Mouse (Mus musculus) hindbrain, embryonic 15.5 days (tissue): ENCODE measurements around the gene Serpina3m. TPM values are rescaled to one million over a fixed set of nuclear protein-coding genes. Genes with fewer than 3 reads are reported as not detected.

Experiments
- ATAC-seq: fragments of 200-750 bp; cut with Nextera tagmentation; 2 replicates; pipeline ENCODE4 v1.8.0; 2017; ENCODE audit warnings: low read depth, moderate number of reproducible peaks, moderate TSS enrichment; ENCODE audit not compliant: low FRiP score
- H3K27ac ChIP-seq: fragments of 300-500 bp; sonication (generic); replicated peaks from 2 replicates; pipeline ENCODE4 v1.5.1; 2015; ENCODE audit warnings: mild to moderate bottlenecking, inconsistent platforms
- H3K27me3 ChIP-seq: fragments of 300-500 bp; sonication (generic); 2 replicates; pipeline ENCODE4 v1.6.1; 2015; ENCODE audit warnings: control low read depth, inconsistent platforms
- H3K36me3 ChIP-seq: fragments of 300-500 bp; sonication (generic); 2 replicates; pipeline ENCODE4 v1.6.1; 2015; ENCODE audit warnings: control low read depth, inconsistent platforms
- H3K4me1 ChIP-seq: fragments of 300-500 bp; sonication (generic); replicated peaks from 2 replicates; pipeline ENCODE4 v1.6.1; 2015; ENCODE audit warnings: control low read depth, inconsistent platforms
- H3K4me2 ChIP-seq: fragments of 300-500 bp; sonication (generic); 2 replicates; pipeline ENCODE4 v1.6.1; 2015; ENCODE audit warnings: moderate library complexity, mild to moderate bottlenecking, inconsistent platforms
- H3K4me3 ChIP-seq: fragments of 300-500 bp; sonication (generic); 2 replicates; pipeline ENCODE4 v1.5.1; 2015; ENCODE audit warnings: mild to moderate bottlenecking, inconsistent platforms
- H3K9ac ChIP-seq: fragments of 300-500 bp; sonication (generic); 2 replicates; pipeline ENCODE4 v1.6.1; 2015; ENCODE audit warnings: inconsistent platforms
- H3K9me3 ChIP-seq: fragments of 300-500 bp; sonication (generic); 2 replicates; pipeline ENCODE4 v1.6.1; 2016; ENCODE audit warnings: control low read depth, inconsistent platforms
- WGBS: fragments of 180-500 bp; shearing (Covaris S2); methylation state at CpG from one replicate; pipeline ENCODE4 v1.1.7; 2015; 5-methylcytosine and 5-hydroxymethylcytosine counted together
- polyA plus RNA-seq: library from polyadenylated mRNA; unstranded; fragments of >200 nt; fragmentation: Nextera tagmentation; extraction: Ambion mirVana; gene quantifications from 2 replicates; pipeline ENCODE4 v1.2.1, GENCODE M21; 2015

Serpina3m gene
- polyA plus RNA-seq, 1 experiment from 2014 or later, result not detected

DNA sequence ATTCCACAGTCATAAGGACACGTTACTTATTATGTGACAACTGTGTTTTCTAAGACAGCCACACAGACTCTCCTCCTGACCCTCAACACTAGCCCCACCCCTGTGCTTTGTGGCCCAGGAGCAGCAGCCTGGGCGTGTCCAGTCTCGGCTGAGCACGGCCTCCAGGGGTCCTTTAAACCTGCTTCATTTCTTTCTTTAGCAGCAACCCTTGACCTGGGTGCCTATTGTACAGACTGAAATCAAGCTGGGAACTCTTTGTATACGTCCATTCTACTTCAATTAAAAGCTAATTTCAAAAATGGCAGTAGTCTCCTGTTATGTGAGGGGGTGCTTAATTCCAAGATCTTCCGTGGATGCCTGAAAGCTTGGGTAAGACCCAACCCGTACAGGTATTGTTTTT lies 94.9 kb downstream of the Serpina3m start:
- Histone ChIP-seq H3K27ac (no peak overlapping the region), H3K4me3 (no peak overlapping the region), H3K36me3 (no peaks in the 10 kb centered on the region), H3K9ac (no peak overlapping the region), H3K9me3 (no peaks in the 10 kb centered on the region), H3K4me2 (no peak overlapping the region), H3K4me1 (peaks cover 3% of the 10 kb centered on the region; the same call in 1 of the 2 replicates), H3K27me3 (no peaks in the 10 kb centered on the region)
- 30% methylated on average over 7 of the region's 7 CpGs for WGBS
- no peak for ATAC-seq

DNA sequence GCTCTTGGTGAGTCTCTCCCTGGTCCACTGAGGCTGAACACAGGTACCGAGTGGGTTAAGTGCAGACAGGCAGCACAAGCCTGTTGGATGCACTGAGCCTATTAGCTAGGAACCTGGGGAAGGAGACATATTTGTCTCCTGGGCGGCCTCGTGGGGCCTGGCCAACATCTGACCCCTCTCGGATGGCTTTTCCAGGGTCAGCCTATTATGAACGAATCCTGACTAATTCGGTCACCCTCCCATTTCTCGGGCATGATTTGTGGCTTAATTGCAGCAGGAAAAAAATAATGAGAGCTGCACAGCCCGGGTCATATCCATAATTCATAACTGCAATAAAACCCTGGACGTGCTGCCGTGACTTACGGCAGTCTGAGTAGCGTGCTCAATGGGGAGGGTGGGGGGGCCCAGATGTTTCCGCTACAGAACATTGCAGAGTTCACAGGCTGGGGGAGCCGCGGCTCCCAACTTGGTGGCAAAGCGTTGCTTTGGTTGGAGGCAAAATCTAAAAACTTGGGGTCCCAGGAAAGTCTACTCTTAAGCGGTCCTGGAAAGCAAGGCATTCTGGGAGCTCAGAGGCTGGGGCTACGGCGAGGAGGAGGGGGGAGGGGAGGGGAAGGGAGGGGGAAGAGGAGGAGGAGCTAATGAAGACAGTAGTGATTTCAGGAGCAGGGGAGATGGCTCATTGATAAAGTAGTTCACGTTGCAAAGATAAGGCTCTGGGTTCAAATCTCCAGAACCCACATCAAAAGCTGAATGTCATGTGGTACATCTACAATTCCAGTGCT lies 95.9 kb downstream of the Serpina3m start:
- H3K27me3 ChIP-seq, result no peaks in the 10 kb centered on the region
- H3K9me3 ChIP-seq, result no peaks in the 10 kb centered on the region
- H3K4me3 ChIP-seq, result peak overlapping the region; percentile 9; the same call in 1 of the 2 replicates
- no peaks in the 10 kb centered on the region for H3K36me3 ChIP-seq
- 52% methylated on average over 20 of the region's 20 CpGs for WGBS
- H3K9ac ChIP-seq, result 0 out of 2 replicates have a peak overlapping the region, but pooled peaks have one; percentile 8
- no peak overlapping the region for H3K27ac ChIP-seq
- peak; percentile 55 for ATAC-seq
- peak overlapping the region; percentile 27 for H3K4me2 ChIP-seq
- peaks cover 3% of the 10 kb centered on the region; the same call in 1 of the 2 replicates for H3K4me1 ChIP-seq

DNA sequence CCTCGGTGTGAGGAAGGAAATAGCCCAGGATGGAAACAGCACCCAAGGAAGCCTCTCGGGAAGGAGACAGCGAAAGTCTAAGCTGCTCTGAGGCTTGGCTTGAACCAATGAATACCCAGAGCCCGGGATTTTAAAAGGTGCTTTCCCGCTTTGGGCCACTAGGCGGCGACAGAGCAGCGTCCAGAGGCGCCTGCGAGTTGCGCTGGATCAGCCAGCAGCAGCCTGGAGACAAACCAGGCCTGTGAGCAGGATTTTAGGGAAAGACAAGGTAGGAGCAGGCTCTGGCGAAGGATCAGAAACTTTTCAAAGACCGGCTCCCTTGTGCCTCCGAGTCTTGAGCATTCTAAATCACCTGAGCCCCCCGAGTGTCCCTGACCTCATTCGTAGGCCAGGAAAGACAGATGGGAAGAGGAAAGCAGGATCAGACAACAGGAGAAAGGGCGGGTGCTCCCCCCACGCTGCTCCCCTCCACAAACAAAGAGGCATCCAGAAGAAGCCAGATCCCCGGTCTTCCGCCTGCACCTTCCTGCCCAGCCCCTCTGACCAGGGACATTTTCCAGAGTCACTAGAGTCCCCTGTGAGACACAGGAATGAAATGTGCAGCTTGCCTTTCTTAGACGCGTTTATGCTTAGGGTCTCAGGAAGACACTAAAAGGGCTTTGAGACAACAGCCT lies 101.9 kb downstream of the Serpina3m start:
- Histone ChIP-seq H3K4me2 (no peak overlapping the region), H3K9ac (no peak overlapping the region), H3K27me3 (peaks cover 7% of the 10 kb centered on the region; the same call in 1 of the 2 replicates), H3K27ac (no peak overlapping the region), H3K4me1 (no peaks in the 10 kb centered on the region), H3K36me3 (no peaks in the 10 kb centered on the region), H3K9me3 (no peaks in the 10 kb centered on the region), H3K4me3 (no peak overlapping the region)
- ATAC-seq, result peak; percentile 65
- WGBS, result 12% methylated on average over 22 of the region's 22 CpGs

DNA sequence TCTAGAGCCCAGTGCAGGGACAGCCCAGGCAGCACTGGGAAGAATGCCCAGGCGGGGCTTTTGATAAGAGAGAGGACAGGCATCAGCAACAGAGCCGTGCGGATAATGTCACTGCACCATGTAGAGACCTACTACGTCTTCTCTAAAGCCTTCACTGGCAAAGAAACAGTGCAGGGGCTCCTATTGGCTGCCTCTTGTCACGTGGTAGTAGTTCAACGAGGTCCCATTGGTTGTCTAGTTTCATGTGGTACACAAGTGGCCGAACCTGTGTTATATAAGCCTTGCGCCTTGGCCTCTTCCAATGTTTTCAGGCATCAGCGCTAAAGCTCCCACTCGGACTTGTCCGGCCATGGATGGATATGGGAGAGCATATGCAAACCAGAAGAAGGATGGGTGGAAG lies 105.4 kb downstream of the Serpina3m start:
- Histone ChIP-seq H3K27me3 (peaks cover 7% of the 10 kb centered on the region; the same call in 1 of the 2 replicates), H3K27ac (no peak overlapping the region), H3K4me1 (no peaks in the 10 kb centered on the region), H3K36me3 (no peaks in the 10 kb centered on the region), H3K4me3 (no peak overlapping the region), H3K9ac (no peak overlapping the region), H3K9me3 (no peaks in the 10 kb centered on the region), H3K4me2 (no peak overlapping the region)
- no peak for ATAC-seq
- 90% methylated on average over 11 of the region's 11 CpGs for WGBS

Other genes with a start within 250 kb of the Serpina3m start
- not detected in 2 replicates for gene Serpina5, start 237.4 kb upstream of the Serpina3m start, polyA plus RNA-seq
- not detected in 2 replicates for gene Serpina3a, start 225.8 kb upstream of the Serpina3m start, polyA plus RNA-seq
- gene Serpina3b, start 210.5 kb upstream of the Serpina3m start, polyA plus RNA-seq, result not detected in 2 replicates
- not detected in 2 replicates for gene Serpina3c, start 184.6 kb upstream of the Serpina3m start, polyA plus RNA-seq
- gene Serpina3f, start 123.9 kb upstream of the Serpina3m start, polyA plus RNA-seq, result 0.10 and 0.12 TPM in 2 replicates
- 0.88 and 2.4 TPM in 2 replicates for gene Serpina3g, start 102.2 kb upstream of the Serpina3m start, polyA plus RNA-seq
- gene Serpina3i, start 75.4 kb upstream of the Serpina3m start, polyA plus RNA-seq, result not detected in 2 replicates
- not detected in 2 replicates for gene Serpina3j, start 23.9 kb upstream of the Serpina3m start, polyA plus RNA-seq
- gene Serpina3k, start within 50 bp of the Serpina3m start, polyA plus RNA-seq, result not detected in 2 replicates
- gene Serpina3n, start 68.2 kb downstream of the Serpina3m start, polyA plus RNA-seq, result 1.7 TPM in 2 replicates
- 0.16 and 0.21 TPM in 2 replicates for gene Gsc, start 134.8 kb downstream of the Serpina3m start, polyA plus RNA-seq